Mouse (Mus musculus) retina, postnatal 7 days (tissue): ENCODE measurements around the gene Olfr119.
"Not testable (repeated sequence)": the region's sequence is repeated elsewhere in the genome, so short reads cannot be mapped to it uniquely, and the experiment has no call there.

ENCODE experiments used
- DNase-seq: peaks from one replicate; pipeline ENCODE4 v3.0.0-alpha.2; 2012; ENCODE audit warnings: low read depth, low spot score

Gene Olfr119

DNA sequence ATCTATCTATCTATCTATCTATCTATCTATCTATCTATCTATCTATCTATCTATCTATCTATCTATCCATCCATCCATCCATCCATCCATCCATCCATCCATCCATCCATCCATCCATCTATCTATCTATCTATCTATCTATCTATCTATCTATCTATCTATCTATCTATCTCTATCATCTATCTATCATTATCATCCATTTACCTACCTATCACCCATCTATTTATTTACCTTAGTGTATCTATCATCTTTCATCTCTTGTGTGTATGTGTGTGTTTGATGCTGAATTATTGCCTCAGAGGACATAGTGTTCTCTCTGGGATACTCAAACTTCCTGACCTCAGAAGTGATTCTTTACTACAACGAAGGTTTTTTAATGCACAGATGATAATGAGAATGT, at the start of gene Olfr119:
Olfr119 (plus strand) TSS at position 301 of the 400 bp plus-strand sequence.
- not testable (repeated sequence) for DNase-seq

- no peak for DNase-seq
Measured at GRCm38 (mm10) chr17:37663682-37664081, 32.7 kb upstream of the Olfr119 start, which contains the start of gene Olfr117. Olfr117 (minus strand) TSS chr17:37663782.

GRCm38 (mm10) chr17:37666688-37667087, 29.7 kb upstream of the Olfr119 start, which contains the start of gene Olfr118:
Olfr118 (plus strand) TSS chr17:37666988.
- no peak for DNase-seq

DNA sequence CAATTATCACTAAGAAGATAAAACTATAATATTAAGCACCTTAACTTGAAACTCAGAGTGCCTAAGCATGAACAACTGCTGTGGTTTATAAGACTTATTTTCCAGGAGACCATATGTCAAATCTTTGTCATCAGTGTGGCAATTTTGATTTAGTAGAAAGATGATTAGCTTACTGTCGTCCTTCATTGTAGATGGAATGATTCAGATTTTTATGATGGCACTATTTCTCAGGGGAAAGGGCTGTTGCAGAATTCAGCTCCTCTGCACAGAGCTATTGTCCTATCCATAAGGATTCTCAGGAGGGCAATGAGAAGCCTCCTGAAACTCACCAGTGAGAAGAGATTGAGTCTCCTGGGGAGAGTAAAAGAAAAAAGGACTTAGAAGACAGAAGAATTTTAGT, 25.1 kb downstream of the Olfr119 start, which contains the start of gene Olfr120:
Olfr120 (plus strand) TSS at position 301 of the 400 bp plus-strand sequence.
- no peak for DNase-seq

DNA sequence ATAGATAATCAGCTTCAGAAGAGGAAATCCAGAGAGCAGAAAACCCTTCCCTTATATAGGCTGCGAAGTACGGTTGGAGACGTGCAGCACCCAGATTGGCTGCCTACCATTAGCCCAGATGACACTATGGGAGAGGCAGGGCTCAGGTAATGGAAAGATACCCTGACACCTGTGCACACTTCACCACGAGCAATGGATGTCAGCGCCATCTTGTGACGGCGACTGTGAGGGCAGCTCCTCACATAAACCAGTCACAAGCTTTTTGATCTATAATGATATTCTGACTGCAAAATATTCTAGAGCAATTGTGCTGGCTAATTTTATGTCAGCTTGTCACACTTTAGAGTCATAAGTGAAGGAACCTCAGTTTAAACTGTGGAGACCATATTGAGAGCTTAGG, 41.7 kb downstream of the Olfr119 start:
- no peak for DNase-seq
